Mouse (Mus musculus) layer of hippocampus, adult 2 months (tissue): Measurements from ENCODE around the gene Olfr616. TPM values are rescaled to one million over a fixed set of nuclear protein-coding genes. Genes with fewer than 3 reads are reported as not detected.
"Not testable (repeated sequence)": the region's sequence is repeated elsewhere in the genome, so short reads cannot be mapped to it uniquely, and the experiment has no call there.

Experiments used
- DNase-seq, 2 experiments: peaks; one replicate each; pipeline ENCODE4 v3.0.0; 2022; ENCODE audit warnings: low spot score in 2 of 2
- H3K27ac ChIP-seq: fragments of 200-600 bp; 2 replicates; pipeline ENCODE4 v1.8.1; 2022
- H3K4me3 ChIP-seq: fragments of 200-600 bp; 2 replicates; pipeline ENCODE4 v1.8.1; 2022; ENCODE audit warnings: mild to moderate bottlenecking
- CTCF ChIP-seq: fragments of 200-600 bp; conservative IDR thresholded peaks from 2 replicates; pipeline ENCODE4 v1.8.1; 2022; ENCODE audit warnings: antibody characterized with exemption, mild to moderate bottlenecking, moderate library complexity
- long read RNA-seq, 2 experiments: library from polyadenylated mRNA; stranded (forward); transcript quantifications; one replicate each; pipeline ENCODE4 v2.0.0; 2021; ENCODE audit warnings: borderline mapping rate in 2 of 2
- microRNA-seq, 2 experiments: library from miRNA; unstranded; fragments of <30 nt; microRNA quantifications; one replicate each; pipeline ENCODE4 v1.2.0; 2021
- total RNA-seq, 2 experiments: library from RNA; stranded (reverse); gene quantifications; 2 replicates each; pipeline ENCODE4 v1.2.3; 2021

The Olfr616 gene
- total RNA-seq: not detected
- long read RNA-seq, experiment 1: 0 reads
- long read RNA-seq, experiment 2: 0 reads

DNA sequence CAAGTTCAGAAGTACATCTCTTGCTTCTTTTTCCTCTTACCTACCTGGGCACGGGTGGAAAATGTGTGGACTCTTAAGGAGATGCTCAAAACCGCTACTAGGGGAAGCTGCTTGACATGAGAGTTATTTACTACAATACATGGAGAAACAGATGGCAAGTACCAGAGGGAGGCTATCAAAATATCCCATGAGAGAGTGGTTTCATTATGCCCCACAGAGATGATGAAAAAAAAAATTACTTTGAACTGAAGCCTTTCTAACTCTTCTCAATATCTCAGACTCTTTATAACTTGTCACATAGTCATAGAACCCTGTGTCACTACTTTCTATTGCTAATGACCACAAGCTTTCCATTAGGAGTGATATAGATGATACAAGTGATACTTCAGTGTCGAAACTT lies at the start of gene Olfr616:
TSS of gene Olfr616 (minus strand) at position 101 of the 400 bp plus-strand sequence.
- no peak for TF ChIP-seq CTCF
- DNase-seq: no peak

DNA sequence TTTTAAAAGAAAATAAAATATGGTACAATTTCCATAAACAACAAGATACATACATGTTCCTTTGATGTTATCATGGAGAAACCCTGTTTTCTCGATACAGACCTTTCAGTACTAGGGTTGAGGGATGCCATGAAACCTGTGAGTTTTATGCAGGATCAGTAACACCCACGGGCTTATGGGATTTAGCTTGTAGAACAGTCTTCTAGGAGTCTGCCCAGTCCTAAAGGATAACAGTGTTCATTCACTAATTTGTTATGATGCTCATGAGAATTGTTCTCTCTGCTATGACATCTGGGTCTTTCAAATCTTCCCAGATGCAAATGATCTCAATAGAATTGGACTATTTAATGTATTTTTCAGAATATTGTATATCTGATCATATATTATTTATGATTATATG lies 43.5 kb upstream of the Olfr616 start, which contains the start of gene Olfr620:
TSS of gene Olfr620 (minus strand) at position 101 of the 400 bp plus-strand sequence.
- H3K27ac ChIP-seq: no peak within 1 kb of the TSS
- no peak for DNase-seq
- TF ChIP-seq CTCF: no peak
- no peak within 1 kb of the TSS for H3K4me3 ChIP-seq

More for the DNA sequence above, at the start of gene Olfr616:
- no peak within 1 kb of the TSS for H3K27ac ChIP-seq
- H3K4me3 ChIP-seq: no peak within 1 kb of the TSS

DNA sequence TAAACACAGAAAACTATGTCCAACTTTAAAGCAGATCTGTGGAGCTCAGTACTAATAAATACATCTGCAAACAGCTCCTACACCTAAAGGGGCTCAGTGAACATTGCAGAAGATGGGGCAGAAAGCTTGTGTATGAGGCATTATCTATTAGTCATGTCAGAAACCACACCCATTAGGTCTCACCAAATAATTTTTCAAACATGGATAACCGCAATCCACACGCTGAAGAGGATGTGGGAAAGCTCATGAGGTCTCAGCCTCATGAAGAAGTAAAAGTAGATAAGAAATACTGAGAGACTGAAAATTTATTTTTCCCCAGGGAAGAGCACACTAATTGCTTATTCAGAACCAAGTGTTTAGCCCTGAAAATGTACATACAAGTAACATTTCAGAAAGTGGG lies 38.5 kb upstream of the Olfr616 start:
- no peak for DNase-seq
- no peak overlapping the region for H3K27ac ChIP-seq
- no peak for TF ChIP-seq CTCF
- no peak overlapping the region for H3K4me3 ChIP-seq

DNA sequence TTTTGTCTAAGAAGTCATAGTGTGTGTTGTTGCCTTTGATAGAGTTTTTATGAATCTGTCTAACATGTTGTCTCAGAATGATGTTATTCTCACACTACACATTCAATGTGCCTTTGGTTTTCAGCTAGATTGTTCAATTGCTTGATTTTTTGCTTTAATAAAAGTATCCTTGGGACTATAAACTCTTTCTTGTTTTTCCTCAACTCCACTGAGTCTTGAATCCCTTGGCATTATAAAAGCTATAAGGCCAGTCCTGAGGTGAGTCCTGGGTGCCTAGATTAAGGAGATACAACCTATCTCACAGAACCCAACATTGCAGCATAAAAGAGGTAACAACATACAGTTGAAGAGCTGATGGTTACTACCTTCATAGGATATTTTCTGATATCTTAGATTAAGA lies 31.3 kb upstream of the Olfr616 start, which contains the start of gene Olfr619:
TSS of gene Olfr619 (plus strand) at position 301 of the 400 bp plus-strand sequence.
- H3K27ac ChIP-seq: no peak within 1 kb of the TSS
- TF ChIP-seq CTCF: no peak

DNA sequence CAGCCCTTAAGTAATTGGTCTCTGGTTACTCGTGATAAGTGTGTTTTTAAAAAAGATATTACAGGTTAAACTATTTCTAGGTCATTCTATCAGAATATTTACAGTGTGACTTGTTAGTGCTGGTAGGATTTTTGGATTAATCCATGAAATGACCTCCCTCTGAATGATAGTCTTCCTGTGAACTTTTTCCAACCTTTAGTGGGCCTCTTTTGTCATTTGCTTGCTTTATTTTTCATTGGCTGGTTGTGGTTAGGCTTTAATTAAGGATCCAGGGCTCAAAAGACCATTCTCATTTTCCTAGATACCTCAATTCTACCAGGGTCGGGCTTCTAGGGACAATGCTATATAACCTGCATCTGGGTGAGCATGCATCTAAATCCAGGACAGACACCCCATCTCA lies 20.9 kb upstream of the Olfr616 start, which contains the start of gene Olfr618:
TSS of gene Olfr618 (plus strand) at position 301 of the 400 bp plus-strand sequence.
- no peak for TF ChIP-seq CTCF

More for the DNA sequence above, 31.3 kb upstream of the Olfr616 start, which contains the start of gene Olfr619:
- DNase-seq: no peak
- no peak within 1 kb of the TSS for H3K4me3 ChIP-seq

DNA sequence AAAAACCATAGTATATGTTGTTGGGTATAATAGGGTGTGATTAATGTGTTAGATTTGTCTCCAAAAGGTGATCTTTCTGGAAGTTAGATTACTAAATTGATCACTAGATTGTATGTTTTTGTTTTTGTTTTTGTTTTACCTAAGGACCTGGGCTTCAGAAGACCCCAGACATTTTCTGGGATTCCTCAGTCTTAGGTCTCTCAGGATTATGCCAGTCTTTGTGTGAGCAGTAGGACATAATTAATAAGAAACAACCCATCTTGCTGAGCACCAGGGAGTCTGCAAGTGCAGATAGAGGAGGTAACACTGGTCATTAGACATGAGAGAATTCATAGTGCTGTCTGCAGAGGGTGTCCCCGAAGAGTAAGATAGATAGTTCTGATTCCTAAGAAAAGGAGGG lies 3.8 kb upstream of the Olfr616 start, which contains the start of gene Olfr617:
TSS of gene Olfr617 (plus strand) at position 301 of the 400 bp plus-strand sequence.
- no peak for TF ChIP-seq CTCF
- H3K27ac ChIP-seq: no peak within 1 kb of the TSS
- H3K4me3 ChIP-seq: no peak within 1 kb of the TSS

More for the DNA sequence above, 20.9 kb upstream of the Olfr616 start, which contains the start of gene Olfr618:
- Histone ChIP-seq H3K4me3 (no peak within 1 kb of the TSS), H3K27ac (no peak within 1 kb of the TSS)
- DNase-seq: no peak

DNA sequence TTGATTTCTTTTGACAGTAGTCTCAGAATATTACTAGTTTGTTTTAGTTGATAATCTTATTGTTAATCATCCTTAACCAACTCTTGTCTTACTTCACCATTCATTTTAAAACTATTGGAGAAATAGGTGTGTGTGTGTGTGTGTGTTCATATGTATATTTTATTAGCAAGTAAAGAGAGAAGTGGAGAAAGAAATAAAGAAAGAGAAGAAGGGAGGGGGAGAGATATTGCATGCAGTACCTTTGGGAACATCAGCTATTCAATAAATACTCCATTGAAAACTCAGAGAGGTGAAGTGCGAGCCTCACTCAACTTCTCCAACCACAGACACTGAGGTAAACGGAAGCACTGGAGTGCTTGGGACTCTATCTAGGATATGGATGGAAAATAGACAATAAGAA lies 13.2 kb downstream of the Olfr616 start, which contains the start of gene Olfr615:
TSS of gene Olfr615 (plus strand) at position 301 of the 400 bp plus-strand sequence.
- DNase-seq: no peak
- H3K4me3 ChIP-seq: no peak within 1 kb of the TSS
- H3K27ac ChIP-seq: no peak within 1 kb of the TSS
- TF ChIP-seq CTCF: no peak

More for the DNA sequence above, 3.8 kb upstream of the Olfr616 start, which contains the start of gene Olfr617:
- DNase-seq: no peak

DNA sequence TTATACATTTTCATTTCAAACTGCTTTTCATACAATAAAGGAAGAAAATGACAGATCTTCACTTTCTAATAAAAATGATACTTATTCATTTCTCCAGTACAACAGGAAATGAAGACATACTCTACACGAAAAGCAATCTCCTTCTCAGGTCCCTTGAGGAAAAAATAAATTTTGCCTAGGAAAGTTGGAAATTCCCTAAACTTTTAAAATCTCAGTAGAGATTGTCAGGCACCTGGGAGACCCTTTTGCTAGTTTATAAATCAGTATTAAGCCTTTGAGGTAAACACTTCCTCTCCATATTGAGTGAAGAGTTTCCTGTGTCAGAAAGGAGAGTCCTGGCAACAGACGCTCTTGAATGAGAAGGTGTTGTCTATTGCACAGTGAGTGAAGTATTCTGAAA lies 21.2 kb downstream of the Olfr616 start, which contains the start of gene Olfr613:
TSS of gene Olfr613 (plus strand) at position 301 of the 400 bp plus-strand sequence.
- Histone ChIP-seq H3K4me3 (no peak within 1 kb of the TSS), H3K27ac (no peak within 1 kb of the TSS)
- DNase-seq: no peak
- TF ChIP-seq CTCF: no peak

DNA sequence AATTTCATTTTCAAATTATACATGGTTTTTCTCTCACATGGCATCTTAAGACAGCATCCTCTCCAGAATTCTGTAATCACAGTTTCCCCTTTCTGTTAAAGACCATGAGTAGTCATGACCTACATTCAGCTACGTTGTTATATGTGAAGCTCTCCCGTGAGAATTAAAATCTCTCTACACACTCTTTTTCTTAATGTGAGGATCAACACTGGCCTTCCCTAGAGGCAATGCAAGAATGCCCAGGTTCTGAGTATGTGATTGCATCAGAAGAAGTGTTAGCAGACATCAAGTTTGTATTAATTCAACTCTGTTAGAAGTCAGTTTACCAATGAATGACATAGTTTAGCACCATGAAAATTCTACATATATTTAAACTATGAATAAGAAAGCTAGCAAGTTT lies 26.3 kb downstream of the Olfr616 start, which contains the start of gene Olfr612:
TSS of gene Olfr612 (minus strand) at position 101 of the 400 bp plus-strand sequence.
- H3K4me3 ChIP-seq, DNase-seq, H3K27ac ChIP-seq: not testable (repeated sequence)

DNA sequence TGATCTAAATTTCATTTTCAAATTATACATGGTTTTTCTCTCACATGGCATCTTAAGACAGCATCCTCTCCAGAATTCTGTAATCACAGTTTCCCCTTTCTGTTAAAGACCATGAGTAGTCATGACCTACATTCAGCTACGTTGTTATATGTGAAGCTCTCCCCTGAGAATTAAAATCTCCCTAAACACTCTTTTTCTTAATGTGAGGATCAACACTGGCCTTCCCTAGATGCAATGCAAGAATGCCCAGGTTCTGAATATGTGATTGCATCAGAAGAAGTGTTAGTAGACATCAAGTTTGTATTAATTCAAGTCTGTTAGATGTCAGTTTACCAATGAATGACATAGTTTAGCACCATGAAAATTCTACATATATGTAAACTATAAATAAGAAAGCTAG lies 48.2 kb downstream of the Olfr616 start, which contains the start of gene Olfr611:
TSS of gene Olfr611 (minus strand) at position 101 of the 400 bp plus-strand sequence.
- H3K4me3 ChIP-seq, H3K27ac ChIP-seq, DNase-seq: not testable (repeated sequence)

Small RNA genes lying within 50 kb of the gene (microRNA-seq; reads per million reads assigned to microRNA genes)
- gene Gm26506: 0 reads per million in 2 experiments

Other genes with a start within 250 kb of the Olfr616 start
- gene Olfr598, start 245.6 kb downstream of the Olfr616 start, total RNA-seq: not detected
- not detected for gene Olfr599, start 233.2 kb downstream of the Olfr616 start, total RNA-seq
- not detected for gene Olfr600, start 219.5 kb downstream of the Olfr616 start, total RNA-seq
- gene Olfr601, start 206.5 kb downstream of the Olfr616 start, total RNA-seq: not detected
- not detected for gene Olfr603, start 183.0 kb downstream of the Olfr616 start, total RNA-seq
- gene Usp17lc, start 154.1 kb downstream of the Olfr616 start, total RNA-seq: not detected
- gene Olfr605, start 123.7 kb downstream of the Olfr616 start, total RNA-seq: not detected
- gene Olfr606, start 120.1 kb downstream of the Olfr616 start, total RNA-seq: not detected
- not detected for gene Olfr607, start 105.0 kb downstream of the Olfr616 start, total RNA-seq
- not detected for gene Olfr608, start 99.3 kb downstream of the Olfr616 start, total RNA-seq
- gene Olfr609, start 71.1 kb downstream of the Olfr616 start, total RNA-seq: not detected
- gene Olfr610, start 57.0 kb downstream of the Olfr616 start, total RNA-seq: not detected
- gene Olfr611, start 48.3 kb downstream of the Olfr616 start, total RNA-seq: not detected
- not detected for gene Olfr612, start 26.4 kb downstream of the Olfr616 start, total RNA-seq
- not detected for gene Olfr613, start 21.1 kb downstream of the Olfr616 start, total RNA-seq
- not detected for gene Olfr615, start 13.1 kb downstream of the Olfr616 start, total RNA-seq
- gene Olfr617, start 3.9 kb upstream of the Olfr616 start, total RNA-seq: not detected
- not detected for gene Olfr618, start 21.0 kb upstream of the Olfr616 start, total RNA-seq
- gene Olfr619, start 31.4 kb upstream of the Olfr616 start, total RNA-seq: not detected
- gene Olfr620, start 43.4 kb upstream of the Olfr616 start, total RNA-seq: not detected
- not detected for gene Olfr622, start 73.6 kb upstream of the Olfr616 start, total RNA-seq
- gene Olfr623, start 94.6 kb upstream of the Olfr616 start, total RNA-seq: not detected
- under 1 TPM in 1 of 2 experiments, not detected in 1; 0.08 TPM for gene Olfr624, start 102.0 kb upstream of the Olfr616 start, total RNA-seq
- not detected for gene Olfr625-ps1, start 113.6 kb upstream of the Olfr616 start, total RNA-seq
- gene Olfr243, start 145.5 kb upstream of the Olfr616 start, total RNA-seq: not detected
- not detected for gene Olfr628, start 161.2 kb upstream of the Olfr616 start, total RNA-seq
- gene Olfr629, start 175.8 kb upstream of the Olfr616 start, total RNA-seq: not detected
- not detected for gene Olfr630, start 188.2 kb upstream of the Olfr616 start, total RNA-seq
- not detected for gene Olfr69, start 202.5 kb upstream of the Olfr616 start, total RNA-seq
- not detected for gene Olfr68, start 210.6 kb upstream of the Olfr616 start, total RNA-seq
- not detected for gene Olfr67, start 222.7 kb upstream of the Olfr616 start, total RNA-seq
- 10 to 100 TPM; 30.9 to 57.0 TPM for gene Hbb-bt, start 244.9 kb upstream of the Olfr616 start, total RNA-seq